Mouse (Mus musculus): ENCODE results near the gene Synpo2l.
"Not testable (repeated sequence)": the region's sequence is repeated elsewhere in the genome, so short reads cannot be mapped to it uniquely, and the experiment has no call there.

Synpo2l gene

DNA sequence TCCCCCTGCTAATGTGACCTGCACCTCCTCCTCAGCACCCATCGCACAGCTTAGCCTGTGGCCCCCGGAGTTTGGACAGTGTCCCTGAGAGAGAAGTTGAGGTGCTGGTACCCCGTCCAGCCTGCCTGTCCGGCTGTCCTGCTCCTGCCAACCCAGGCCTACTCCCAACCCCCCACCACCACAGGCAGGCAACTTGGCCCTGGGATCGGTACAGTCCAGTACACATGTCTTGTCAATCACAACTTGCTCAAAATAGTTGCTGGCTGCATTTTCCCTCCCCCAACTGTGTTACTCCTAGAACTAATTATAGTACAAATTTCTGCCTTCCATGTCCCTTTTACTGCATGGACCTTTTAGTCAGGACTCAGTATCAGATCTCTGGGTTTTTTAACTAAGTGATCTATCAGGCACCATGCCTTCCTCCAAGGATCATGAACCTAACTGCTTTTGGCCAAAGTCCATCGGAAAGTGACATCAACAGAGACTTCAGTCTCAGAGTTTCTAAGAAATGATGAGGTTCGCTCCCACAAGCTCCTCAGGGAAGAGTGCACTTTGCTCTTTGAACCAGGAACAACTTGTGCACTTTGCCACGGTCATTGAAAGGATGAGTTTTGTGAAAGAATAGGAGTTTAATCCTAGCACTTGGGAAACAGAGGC, at the start of gene Synpo2l:
Gene Synpo2l, minus strand, starts transcription at position 201 of the 657 bp plus-strand sequence.
- DNase-seq (ENCODE audit: low read depth, low spot score), result no peak

DNA sequence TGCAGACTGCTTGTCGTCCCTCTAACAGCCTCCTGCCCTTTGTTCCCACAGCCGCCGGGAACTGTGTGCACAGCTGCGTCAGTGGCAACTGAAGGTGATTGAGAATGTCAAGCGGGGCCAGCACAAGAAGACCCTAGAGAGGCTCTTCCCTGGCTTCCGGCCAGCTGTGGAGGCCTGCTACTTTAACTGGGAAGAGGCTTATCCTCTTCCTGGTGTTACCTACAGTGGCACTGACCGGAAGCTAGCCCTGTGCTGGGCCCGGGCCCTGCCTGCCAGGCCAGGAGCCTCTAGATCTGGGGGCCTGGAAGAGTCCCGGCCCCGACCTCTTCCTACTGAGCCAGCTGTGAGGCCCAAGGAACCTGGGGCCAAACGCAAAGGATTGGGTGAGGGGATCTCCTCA, 45.7 kb upstream of the Synpo2l start:
- no peak for DNase-seq (ENCODE audit: low read depth, low spot score)

DNA sequence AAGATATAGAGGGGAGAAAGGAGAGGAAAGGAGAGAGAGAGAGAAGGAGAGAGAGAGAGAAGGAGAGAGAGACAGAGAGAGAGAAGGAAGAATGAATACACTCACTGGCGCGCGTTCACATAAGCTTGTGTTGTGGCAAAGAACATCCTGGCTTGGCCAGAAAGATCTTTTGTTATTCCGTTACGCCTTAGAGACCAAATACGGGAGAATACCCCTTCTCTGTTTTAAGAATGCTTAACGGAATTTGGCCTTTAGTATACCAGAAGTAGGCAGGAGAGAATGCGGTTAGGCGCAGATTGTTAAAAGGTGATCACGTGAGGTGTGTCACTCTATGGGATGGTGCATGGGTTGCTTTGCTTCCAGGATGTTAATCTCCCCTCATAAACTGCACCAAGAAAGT, 40.1 kb upstream of the Synpo2l start:
- no peak for DNase-seq (ENCODE audit: low read depth, low spot score)

DNA sequence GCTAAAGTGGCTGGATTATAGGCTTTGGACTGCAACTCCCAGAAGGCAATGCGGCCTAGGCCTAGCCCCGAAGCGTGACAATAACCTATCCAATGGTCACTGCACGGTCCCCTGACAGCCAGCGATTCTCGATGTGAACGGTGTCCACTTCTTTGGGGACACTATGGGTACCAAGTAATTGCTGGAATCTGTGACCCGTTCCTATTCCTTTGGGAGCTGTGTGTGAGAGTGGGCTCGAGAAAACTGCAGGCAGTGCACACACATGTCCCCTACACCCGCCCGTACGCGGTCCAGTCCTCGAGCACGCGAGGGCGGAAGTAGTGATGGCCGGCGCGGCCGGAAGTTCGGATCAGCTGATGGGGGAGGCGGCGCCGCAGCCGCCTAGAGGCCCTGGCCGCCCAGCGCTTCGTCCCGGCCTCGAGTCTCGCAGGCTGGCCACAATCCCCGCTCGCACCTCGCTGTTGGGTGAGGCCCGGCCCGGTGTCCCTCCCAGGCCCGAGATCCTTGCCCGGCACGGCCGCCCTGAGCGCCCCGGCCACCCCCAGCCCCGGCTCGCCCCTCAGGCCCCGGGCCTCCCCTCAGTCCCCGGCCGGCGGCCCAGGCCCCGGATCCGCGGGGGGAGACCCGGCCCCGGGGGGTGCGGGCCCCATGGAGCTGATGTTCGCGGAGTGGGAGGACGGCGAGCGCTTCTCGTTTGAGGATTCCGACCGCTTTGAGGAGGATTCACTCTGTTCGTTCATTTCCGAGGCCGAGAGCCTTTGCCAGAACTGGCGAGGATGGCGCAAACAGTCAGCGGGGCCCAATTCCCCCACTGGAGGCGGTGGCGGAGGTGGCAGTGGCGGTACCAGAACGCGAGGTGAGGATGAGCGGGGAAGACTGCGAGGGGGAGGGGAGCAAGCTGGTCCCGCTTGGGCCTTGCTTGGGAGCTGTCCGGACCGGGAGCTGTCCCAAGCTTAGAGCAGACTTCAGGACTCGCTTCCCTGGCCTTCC, 39.3 kb upstream of the Synpo2l start, which contains the start of gene Zswim8:
Gene Zswim8, plus strand, starts transcription at position 352 of the 990 bp plus-strand sequence.
- DNase-seq (ENCODE audit: low read depth, low spot score), result peak; percentile 95

DNA sequence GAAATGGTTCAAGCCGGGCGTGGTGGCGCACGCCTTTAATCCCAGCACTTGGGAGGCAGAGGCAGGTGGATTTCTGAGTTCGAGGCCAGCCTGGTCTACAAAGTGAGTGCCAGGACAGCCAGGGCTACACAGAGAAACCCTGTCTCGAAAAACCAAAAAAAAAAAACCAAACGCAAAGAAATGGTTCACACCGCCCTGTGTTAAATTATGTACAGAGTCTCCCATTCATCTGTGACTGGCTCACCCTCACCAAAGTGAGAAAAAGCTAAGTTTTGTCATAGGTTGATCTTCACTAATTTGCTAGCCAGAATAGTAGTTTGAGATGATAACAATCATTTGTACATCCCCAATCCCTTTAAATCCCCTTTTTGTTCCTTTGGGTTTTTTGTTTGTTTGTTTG, 35.3 kb upstream of the Synpo2l start:
- not testable (repeated sequence) for DNase-seq (ENCODE audit: low read depth, low spot score)

DNA sequence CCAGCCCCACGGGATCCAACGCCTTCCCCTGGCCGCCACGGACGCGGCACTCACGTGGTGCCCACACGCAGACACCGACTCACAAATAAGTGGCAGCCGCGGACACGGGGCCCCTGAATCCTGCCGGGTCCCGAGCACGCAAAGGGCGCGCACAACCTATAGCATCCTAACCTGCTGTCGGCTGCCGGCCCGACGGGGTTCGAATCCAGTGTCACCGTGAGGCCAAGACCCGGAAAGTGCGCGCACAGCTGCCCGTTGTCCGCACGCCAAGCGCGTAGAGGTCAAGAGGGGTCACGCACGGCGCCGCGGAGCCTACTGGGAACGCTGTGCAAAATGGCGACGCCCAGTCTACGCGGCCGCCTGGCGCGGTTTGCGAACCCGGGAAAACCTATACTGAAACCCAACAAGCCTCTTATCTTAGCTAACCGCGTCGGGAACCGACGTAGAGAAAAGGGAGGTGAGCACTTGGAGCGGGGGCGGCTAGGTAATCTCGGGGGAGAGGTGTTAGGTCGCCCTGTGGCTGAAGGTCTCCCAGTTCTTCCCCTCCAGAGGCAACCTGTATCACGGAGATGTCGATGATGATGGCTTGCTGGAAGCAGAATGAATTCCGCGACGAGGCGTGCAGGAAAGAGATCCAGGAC, 34.7 kb upstream of the Synpo2l start, which contains the start of gene Chchd1:
Gene Chchd1, plus strand, starts transcription at position 266 of the 641 bp plus-strand sequence.
- DNase-seq (ENCODE audit: low read depth, low spot score), result peak; percentile 71

DNA sequence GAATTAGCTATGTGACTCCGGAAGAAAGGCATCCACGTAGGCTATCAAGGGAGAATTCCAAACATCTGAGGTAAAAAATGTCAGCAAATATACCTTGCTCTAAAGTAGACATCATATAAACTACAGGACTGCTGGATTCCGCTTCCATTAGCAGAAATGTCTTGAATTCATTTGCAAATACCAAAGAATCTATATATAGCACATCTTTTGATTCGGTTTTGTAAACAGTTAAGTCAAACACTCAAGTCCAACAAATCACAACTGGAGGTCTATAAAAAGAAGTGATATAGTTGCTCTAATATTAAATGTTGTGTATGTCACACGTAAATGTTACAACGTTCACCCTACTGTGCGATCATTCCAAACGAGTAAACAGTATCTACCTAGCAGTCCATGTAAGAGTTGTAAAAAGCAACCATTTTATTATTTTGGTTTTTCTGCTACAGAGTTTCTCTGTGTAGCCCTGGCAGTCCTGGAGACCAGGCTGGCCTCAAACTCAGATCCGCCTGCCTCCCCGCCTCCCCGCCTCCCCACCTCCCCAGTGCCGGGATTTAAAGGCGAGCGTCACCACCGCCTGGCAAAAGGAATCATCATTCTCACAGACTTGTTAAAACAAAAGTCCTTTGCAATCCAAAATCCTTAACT, 34.1 kb upstream of the Synpo2l start:
- DNase-seq (ENCODE audit: low read depth, low spot score), result no peak

DNA sequence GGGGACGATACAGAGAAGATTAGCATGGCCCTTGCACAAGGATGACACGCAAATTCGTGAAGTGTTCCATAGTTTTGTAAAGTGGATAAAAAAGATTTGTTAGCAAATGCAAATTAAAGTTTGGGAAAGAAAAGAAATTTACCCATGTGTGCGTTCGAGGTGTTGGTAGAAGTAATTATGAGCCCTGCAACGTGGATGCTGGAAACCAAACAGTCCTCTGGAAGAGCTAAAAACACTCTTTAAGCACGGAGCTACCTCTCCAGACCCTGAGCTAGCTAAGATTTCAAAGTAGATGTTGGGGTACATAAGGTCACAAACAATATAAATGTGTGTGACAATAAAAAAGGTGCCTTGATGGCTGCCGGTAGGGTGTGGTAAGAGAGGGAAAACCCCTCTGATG, 33.4 kb upstream of the Synpo2l start:
- no peak for DNase-seq (ENCODE audit: low read depth, low spot score)

DNA sequence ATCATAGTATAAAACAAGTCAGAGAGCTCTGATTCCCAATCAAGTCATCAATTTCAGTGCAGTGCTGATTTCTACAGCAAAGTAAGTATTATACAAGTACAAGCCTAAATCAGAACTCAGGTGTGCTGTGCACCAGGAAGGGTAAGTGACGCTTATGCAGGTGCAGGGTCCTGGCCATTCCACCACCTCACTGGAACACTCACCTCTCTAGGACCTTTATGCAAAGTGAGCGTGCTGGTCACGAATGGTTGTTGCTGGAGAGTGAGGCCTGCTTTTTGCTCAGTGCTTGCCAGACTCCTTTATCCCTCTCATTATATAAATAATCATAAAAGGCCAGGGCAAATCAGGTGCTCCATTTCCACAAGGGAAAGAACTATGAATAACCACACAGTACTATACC, 32.2 kb upstream of the Synpo2l start:
- DNase-seq (ENCODE audit: low read depth, low spot score), result no peak

DNA sequence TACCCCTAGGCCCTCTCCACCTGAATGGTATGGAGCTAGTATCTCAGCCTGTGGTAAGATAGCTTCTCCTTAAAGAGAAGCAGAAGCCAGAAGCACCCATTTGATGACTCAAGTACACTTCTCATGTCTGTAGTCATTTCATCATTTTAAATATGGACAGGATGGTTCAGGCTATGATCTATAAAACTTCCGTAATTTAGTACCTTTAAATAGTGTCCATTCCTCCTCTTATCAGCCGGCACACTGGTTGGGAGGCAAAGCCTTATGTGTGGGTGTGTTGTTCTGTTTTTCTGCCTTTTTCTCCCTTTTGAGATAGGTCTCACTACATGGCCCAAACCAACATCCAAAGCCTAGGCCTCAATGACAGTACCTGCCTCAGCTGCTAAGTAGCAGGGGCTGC, 30.4 kb upstream of the Synpo2l start:
- DNase-seq (ENCODE audit: low read depth, low spot score), result no peak

DNA sequence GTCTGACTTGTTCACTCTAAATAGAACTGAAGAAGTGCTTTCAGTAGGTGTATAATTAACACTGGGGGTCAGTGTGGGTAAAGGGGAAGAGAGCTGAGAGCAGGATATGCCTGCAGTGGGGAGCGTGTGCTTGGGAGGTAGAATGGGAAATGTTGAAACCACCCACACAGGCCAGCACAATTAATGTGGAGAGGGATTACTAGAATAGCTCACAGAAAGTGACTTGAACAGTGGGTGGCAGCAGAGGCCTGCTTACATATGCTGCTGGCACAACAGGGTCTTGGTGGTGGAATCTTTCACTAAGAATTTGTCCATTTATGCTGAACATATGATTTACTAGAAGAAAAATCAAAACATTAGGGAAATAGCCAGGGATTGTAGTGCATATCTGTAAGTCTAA, 28.8 kb upstream of the Synpo2l start:
- peak; percentile 78 for DNase-seq (ENCODE audit: low read depth, low spot score)

DNA sequence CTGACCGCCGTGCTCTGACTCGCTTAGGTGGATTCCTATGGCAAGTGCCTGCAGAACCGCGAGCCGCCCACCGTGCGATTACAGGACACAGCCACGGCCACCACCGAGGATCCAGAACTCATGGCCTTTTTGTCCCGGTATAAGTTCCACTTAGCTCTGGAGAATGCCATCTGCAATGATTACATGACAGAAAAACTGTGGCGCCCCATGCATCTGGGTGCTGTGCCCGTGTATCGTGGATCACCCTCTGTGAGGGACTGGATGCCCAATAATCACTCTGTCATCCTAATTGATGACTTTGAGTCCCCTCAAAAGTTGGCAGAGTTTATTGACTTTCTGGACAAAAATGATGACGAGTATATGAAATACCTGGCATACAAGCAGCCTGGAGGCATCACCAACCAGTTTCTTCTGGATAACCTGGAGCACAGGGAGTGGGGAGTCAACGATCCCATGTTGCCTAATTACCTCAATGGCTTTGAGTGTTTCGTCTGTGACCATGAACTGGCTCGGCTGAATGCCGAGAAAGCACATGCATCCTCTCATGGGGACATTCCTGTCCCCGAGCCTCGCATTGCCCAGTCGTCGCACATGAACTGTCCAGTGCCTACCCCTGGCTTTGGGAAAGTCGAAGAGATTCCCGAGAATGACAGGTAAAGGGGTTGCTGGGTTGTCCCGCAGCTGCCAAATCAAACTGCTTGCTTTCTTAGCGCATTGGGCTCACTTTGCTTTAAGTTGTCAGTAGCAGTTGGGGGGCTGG, 27.8 kb upstream of the Synpo2l start:
- DNase-seq (ENCODE audit: low read depth, low spot score), result no peak

DNA sequence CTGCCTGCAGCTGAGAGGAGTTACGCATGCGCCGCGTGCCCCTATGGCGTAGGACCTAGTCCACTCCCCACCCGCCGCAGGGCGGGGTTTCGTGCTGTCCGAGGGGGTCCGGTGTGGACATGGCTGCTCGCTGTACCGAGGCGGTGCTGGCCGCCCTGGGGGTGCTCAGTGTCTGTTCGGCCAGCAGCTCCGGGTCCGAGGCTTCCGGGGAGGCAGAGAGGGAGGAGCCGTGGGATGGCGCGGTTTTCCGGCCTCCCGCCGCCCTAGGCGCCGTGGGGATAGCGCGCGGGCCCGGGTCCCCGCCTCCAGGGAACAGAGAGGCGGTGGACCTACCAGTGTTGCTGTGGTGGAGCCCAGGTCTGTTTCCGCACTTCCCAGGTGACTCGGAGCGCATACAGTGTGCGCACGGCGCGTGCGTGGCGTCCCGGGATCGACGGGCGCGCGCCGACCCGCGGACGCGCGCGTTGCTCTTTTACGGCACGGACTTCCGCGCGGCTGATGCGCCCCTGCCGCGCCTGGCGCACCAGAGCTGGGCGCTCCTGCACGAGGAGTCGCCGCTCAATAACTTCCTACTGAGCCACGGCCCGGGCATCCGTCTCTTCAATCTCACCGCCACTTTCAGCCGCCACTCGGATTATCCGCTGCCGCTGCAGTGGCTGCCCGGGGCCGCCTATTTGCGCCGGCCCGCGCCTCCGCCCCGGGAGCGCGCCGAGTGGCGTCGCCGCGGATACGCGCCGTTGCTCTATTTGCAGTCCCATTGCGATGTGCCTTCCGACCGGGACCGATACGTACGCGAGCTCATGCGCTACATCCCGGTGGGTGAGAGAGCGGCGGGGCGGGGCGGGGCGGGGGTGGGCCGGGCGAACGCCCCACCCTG, 27.0 kb upstream of the Synpo2l start, which contains the start of gene Fut11:
Gene Fut11, plus strand, starts transcription at position 85 of the 877 bp plus-strand sequence.
- DNase-seq (ENCODE audit: low read depth, low spot score), result peak; percentile 75

DNA sequence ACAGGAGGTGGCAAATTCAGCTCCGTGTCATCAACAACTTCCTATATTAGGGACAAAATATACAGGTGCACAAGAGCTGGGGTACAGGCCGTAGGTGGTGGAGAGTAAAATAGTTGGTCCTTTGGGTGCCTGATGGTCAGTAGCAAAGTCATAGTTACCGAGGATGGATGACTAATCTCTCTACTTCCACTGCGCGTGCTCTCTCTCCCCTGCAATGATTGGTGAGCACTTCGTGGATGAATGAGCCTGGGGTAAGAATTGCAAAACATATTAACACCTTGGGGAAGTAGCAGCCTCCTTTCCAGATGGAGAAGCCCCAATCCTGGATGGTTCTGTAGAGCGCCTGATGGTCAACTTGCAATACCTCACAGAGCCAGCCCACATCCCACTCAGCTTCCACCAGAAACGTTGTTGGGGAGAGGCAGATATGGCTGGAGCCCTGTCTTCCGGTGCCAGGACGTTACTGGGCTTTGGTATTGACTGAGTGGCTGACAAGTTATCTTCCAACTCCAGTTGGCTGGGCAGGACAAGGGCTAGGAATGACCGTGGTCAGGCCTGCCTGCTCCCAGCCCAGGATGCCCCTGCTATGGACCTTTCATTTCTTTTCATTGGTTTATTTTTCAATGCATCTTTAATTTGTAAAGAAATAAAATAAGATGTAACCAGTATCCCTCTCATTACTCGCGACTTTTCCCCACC, 26.2 kb upstream of the Synpo2l start:
- no peak for DNase-seq (ENCODE audit: low read depth, low spot score)

DNA sequence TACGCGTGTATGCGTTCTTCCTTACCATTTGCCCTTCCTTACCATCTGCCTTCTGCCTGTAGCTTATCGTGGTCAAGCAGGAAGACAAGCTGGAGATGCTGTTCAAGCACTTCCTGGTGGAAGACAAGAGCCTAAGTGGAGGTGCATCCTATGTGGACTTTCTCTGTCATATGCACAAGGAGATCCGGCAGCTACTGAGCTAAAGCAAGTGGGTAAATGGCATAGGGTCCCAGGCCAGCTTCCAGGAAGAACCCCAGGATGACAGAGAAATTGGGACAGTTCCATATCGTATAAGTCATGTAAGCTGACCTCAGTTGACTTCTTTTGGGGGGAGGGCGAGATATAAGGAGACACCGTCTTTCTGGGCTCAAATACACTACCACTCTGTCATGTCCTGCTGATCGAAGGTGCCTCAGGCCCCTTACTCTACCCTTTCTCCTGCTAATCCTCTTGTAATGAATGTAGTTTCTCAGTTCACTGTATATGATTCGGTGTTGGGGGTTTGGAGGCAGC, 25.5 kb upstream of the Synpo2l start:
- DNase-seq (ENCODE audit: low read depth, low spot score), result no peak

DNA sequence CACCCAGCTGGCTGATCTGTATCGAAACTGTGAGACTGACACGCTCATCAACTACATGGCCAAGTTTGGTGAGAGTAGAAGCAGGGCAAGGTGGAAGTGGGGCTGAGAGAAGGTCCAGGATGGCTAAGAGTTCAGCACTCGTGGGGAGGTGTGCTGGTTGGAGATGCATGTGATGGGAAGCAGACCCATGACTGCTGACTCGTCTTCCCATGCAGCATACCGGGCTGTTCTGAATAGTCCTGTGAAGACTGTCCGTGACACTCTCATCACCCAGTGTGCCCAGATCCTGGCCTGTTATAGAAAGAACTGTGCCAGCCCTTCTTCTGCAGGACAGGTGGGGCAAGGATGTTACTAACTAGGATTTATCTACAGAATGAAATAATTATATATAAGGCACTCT, 23.6 kb upstream of the Synpo2l start:
- no peak for DNase-seq (ENCODE audit: low read depth, low spot score)

DNA sequence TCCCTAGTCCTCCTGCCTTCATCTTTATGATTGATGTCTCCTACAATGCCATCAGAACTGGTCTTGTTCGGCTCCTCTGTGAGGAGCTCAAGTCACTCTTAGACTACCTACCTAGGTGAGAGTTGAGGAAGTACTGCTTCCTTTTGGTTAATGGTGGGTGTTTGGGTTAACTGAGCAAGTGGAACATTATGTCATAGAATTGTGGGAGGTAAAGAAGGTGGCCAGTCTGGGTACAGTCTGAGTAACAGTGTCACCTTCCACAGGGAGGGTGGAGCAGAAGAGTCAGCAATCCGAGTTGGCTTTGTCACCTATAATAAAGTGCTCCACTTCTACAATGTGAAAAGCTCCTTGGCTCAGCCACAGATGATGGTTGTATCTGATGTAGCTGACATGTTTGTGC, 20.9 kb upstream of the Synpo2l start:
- no peak for DNase-seq (ENCODE audit: low read depth, low spot score)

DNA sequence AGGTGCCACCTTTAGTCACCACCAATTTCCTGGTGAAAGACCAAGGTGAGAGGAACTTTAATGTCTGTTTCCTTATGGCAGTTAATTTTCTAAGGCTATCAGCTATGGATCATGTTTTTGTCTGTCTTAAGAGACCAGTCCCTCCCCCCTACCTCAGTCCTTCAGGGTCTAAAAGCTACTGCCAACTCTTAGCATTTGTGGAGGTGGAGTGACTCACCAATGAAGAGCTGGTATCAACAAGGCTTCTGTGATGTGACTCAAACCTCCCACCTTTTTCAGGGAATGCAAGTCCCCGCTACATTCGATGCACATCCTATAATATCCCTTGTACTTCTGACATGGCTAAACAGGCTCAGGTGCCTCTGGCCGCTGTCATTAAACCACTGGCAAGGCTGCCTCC, 18.4 kb upstream of the Synpo2l start:
- peak; percentile 62 for DNase-seq (ENCODE audit: low read depth, low spot score)

DNA sequence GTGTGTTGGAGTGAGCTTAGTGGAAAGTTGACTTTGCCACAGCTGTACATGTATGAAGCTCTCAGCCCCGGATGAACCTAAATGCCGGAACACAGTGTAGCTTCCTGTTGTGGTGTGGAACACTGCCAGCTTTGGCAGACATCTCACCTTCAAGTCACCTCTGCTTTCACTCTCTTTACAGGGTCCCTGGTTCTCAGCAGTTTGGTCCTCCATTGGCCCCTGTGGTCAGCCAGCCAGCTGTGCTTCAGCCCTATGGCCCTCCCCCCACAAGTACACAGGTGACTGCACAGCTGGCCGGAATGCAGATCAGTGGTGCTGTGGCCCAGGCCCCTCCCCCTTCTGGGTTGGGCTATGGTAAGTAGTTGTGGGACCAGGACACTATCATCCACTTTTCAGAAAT, 14.3 kb upstream of the Synpo2l start:
- DNase-seq (ENCODE audit: low read depth, low spot score), result no peak
